Mouse (Mus musculus) layer of hippocampus, postnatal 25 days (tissue): Measurements from ENCODE around the gene Ddx39b. TPM values are rescaled to one million over a fixed set of nuclear protein-coding genes. Genes with fewer than 3 reads are reported as not detected.

Experiments used
- DNase-seq, 2 experiments: peaks; one replicate each; pipeline ENCODE4 v3.0.0; 2022; ENCODE audit warnings: mixed read lengths in 2 of 2, low spot score in 1 of 2; ENCODE audit errors: extremely low spot score in 1 of 2
- total RNA-seq, 2 experiments: library from RNA; stranded (reverse); gene quantifications; 2 replicates each; pipeline ENCODE4 v1.2.3; 2021

The Ddx39b gene
- total RNA-seq = 100 to 1,000 TPM; 213 to 229 TPM

- DNase-seq = peak; percentile 87 to 96
These were observed at the start of gene Ddx39b for GRCm38 (mm10) chr17:35241305-35242014. Ddx39b (plus strand) TSS chr17:35241746.

DNA sequence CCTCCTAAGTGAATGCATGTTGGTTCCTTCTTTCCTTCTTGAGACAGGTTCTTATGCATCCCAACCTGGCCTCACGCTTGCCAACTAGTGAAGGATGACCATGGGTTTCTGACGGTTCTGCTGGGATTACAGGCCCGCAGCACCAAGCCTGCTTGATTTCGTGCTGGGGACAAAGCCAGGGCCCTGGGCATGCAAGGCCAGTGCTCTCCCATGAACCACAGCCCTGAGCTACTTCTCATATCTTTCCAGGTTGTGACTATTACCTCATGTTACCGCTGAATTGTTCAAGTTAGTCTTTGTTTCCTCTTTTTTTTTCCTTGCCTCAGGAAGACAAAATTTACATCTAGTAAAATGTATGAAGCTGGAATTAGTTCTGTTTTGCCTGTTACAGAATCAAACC lies 48.6 kb upstream of the Ddx39b start:
- no peak for DNase-seq

DNA sequence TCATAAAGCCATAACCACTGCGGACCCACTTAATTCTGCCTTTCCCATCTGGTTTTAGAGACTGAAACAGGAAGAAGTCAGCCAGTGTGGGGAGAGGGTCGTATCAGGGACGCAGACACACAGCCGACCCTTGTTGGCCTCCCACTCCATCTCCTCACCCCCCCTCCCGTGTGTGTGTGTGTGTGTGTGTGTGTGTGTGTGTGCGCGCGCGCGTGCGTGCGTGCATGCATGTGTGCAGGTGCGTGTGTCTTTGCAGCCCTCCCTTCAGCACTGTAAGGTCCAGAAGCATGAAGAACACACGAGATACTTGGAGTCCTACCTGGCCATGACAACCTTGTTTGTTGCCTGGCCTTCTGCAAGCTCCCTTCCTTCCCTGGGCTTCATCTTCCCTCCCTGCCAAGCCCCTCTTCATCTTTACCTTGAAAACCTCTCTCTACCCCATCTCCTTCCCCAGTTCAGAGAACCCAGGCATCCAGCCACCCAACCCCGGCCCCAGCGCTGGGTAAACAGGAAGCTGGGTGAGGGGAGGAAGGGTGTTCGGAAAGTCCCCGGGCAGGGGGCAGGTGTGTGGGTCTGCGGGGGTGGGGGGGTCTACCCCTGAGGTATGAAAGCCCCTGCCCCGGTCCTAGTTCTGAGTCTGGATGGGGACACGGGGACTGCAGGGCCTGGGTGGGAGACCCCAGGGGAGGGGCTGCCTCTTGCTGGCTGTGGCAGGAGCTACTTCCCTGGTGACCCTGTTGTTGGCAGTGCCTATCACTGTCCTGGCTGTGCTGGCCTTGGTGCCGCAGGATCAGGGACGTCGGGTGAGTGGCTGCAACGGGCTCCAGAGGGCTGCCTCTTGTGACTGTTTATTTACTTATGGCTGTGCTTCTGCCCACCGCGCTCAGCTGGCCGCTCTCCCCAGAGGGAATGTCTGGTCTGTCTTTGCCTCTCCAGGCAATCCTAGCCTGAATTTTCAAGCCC lies 47.4 kb upstream of the Ddx39b start, which contains the start of gene Ltb:
Gene Ltb, plus strand, starts transcription at position 559 of the 963 bp plus-strand sequence.
- no peak for DNase-seq

GRCm38 (mm10) chr17:35194844-35195630 lies 46.5 kb upstream of the Ddx39b start:
- no peak for DNase-seq

DNA sequence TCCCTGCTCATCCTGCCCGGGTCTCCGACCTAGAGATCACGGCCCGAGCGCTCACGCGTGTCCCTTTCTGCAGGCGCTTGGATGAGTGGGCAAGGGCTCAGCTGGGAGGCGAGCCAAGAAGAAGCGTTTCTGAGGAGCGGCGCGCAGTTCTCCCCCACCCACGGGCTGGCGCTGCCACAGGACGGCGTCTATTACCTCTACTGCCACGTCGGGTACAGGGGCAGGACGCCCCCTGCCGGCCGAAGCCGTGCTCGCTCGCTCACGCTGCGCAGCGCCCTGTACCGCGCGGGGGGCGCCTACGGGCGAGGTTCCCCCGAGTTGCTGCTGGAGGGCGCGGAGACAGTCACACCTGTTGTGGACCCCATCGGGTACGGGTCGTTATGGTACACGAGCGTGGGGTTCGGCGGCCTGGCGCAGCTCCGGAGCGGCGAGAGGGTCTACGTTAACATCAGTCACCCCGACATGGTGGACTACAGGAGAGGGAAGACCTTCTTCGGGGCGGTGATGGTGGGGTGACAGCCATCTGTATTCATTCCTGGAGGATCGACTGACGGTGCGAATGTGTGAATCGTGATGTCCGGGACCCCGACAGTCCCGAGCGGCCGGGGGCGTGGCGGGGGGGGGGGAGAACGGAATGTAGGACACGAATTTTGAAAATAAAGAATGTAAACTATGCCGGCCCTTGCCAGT lies 45.8 kb upstream of the Ddx39b start:
- peak; percentile 78 to 82 for DNase-seq

GRCm38 (mm10) chr17:35196321-35196641 lies 45.3 kb upstream of the Ddx39b start:
- DNase-seq = no peak

DNA sequence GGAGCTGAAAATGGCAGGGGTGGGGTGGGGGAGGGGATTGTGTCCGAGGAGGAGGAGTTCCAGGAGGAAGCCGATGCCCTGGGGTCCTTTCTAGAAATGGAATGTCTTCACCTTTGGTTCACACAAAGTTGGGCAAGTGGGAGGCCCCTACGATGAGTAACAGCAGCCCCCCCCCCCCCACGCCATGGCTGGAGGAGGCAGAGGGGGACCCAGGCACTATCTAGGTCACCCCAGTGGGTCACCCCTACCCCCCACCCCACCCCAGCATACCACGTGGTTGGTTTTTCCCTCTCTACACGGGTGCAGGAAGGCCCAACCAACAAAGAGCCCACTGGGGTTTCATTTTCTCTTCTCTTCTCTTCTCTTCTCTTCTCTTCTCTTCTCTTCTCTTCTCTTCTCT lies 44.4 kb upstream of the Ddx39b start:
- DNase-seq = no peak

- no peak for DNase-seq
These were observed 43.5 kb upstream of the Ddx39b start for GRCm38 (mm10) chr17:35198029-35198428.

GRCm38 (mm10) chr17:35198946-35199345 lies 42.6 kb upstream of the Ddx39b start:
- DNase-seq = no peak

GRCm38 (mm10) chr17:35200398-35200797 lies 41.1 kb upstream of the Ddx39b start:
- no peak for DNase-seq

GRCm38 (mm10) chr17:35201128-35201527 lies 40.4 kb upstream of the Ddx39b start:
- no peak for DNase-seq

DNA sequence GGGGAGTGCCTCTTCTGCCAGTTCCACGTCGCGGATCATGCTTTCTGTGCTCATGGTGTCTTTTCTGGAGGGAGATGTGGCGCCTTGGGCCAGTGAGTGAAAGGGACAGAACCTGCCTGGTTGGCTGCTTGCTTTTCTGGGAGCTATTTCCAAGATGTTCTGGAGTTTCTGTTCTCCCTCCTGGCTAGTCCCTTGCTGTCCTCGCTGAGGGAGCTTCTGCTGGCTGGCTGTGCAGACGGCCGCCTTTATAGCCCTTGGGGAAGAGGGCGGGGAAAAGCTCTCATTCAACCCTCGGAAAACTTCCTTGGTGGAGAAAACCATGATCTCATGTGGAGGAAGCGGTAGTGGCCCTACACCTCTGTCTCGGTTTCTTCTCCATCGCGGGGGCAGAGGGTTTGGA lies 39.8 kb upstream of the Ddx39b start, which contains the start of gene Tnf:
Gene Tnf, minus strand, starts transcription at position 221 of the 400 bp plus-strand sequence.
- no peak for DNase-seq

DNA sequence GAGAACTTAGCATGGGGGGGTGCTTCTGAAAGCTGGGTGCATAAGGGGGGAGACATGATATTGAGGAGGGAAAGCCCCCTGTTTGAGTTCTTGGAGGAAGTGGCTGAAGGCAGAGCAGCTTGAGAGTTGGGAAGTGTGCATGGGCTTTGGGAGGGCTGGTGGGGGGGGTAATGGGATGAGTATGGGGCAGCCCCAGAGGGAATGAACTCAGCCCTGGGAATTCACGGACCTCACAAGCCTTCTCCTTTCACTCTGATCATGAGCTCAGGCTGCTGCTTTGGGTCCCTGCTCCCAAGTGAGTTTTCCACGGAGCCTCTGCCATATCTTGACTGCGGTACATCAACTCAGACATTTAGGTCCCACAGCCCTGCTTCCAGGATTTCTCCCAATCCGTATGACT lies 39.1 kb upstream of the Ddx39b start:
- no peak for DNase-seq

- DNase-seq = no peak
These were observed 36.8 kb upstream of the Ddx39b start, which contains the start of gene Lta for GRCm38 (mm10) chr17:35204494-35205379. Lta (minus strand) TSS chr17:35205351.

DNA sequence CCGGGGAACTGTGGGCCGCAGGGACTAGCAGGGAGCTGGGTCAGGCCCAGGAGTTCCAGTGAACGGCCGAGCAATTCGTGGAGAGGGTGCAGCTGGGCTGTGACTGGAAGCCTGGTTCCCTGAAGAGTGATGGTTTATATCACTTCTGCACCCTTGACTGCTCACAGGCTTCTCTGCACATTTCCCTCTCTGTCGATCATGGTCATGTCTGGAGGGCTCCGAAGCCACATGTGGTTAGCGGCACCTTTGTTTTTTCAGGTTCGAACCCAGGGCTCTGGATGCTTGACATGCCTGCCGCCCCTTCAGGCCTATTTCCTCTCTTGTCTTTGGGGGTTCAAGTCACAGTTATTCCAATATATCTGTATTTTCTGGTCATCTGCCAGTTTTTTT lies 36.2 kb upstream of the Ddx39b start:
- DNase-seq = no peak

DNA sequence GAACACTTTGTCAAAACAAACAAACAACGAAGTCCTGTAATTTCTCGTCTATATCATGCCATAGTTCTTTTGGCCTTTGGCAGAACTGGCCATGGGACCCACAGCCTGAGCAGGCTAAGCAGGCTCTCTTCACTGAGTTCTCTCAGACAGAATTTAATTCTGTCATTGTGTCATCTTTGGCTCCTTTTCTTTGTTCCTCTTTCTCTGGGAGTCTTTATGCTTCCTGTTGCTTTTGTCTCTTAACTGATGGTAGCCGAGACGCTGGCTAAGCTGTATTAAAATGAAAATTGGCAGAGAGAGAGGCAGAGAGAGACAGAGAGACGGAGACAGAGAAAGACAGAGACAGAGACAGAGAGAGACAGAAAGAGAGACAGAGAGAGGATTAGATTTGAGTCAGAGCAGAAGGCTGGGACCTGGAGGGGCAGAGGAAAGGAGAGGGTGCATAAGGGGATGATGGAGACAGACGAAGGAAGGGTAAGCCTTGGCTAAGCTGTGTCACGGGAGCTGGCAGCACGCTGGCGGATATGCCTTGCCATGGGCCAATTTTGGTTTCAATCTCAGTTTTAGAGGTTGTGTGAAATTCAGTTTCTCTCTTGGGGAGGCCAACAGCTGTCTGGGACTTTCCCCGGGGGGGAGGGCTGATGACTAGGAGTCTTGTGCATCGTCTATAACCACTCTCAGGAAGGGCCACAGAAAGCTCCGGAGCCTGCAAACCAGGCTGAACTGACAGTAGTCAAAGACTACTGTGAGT lies 31.6 kb upstream of the Ddx39b start:
- no peak for DNase-seq

- no peak for DNase-seq
These were observed 31.0 kb upstream of the Ddx39b start for GRCm38 (mm10) chr17:35210593-35210992.

- no peak for DNase-seq
These were observed 28.5 kb upstream of the Ddx39b start for GRCm38 (mm10) chr17:35213071-35213470.
